Mouse (Mus musculus) liver, embryonic 16.5 days (tissue): ENCODE measurements at regions not wholly inside any gene's neighbourhood (a gene's known extent, or its start where the extent isn't known, plus 50 kb on each side); places are given as distances from the start of the nearest gene placed in this dataset.

Experiments
- ATAC-seq: fragments of 200-750 bp; cut with Nextera tagmentation; 2 replicates; pipeline ENCODE4 v1.8.0; 2017; ENCODE audit warnings: low read depth, mild to moderate bottlenecking, moderate number of reproducible peaks, moderate library complexity
- H3K27ac ChIP-seq: fragments of 300-500 bp; sonication (generic); 2 replicates; pipeline ENCODE4 v1.5.1; 2014; ENCODE audit warnings: mild to moderate bottlenecking, low read length
- H3K27me3 ChIP-seq: fragments of 300-500 bp; sonication (generic); 2 replicates; pipeline ENCODE4 v1.6.1; 2014; ENCODE audit warnings: low read depth, low read length, mixed read lengths; ENCODE audit not compliant: control insufficient read depth, insufficient read depth
- H3K36me3 ChIP-seq: fragments of 300-500 bp; sonication (generic); 2 replicates; pipeline ENCODE4 v1.6.1; 2014; ENCODE audit warnings: mild to moderate bottlenecking; ENCODE audit not compliant: control insufficient read depth, insufficient read depth
- H3K4me1 ChIP-seq: fragments of 300-500 bp; sonication (generic); 2 replicates; pipeline ENCODE4 v1.6.1; 2014; ENCODE audit warnings: low read depth, low read length, mixed read lengths; ENCODE audit not compliant: control insufficient read depth
- H3K4me2 ChIP-seq: fragments of 300-500 bp; sonication (generic); 2 replicates; pipeline ENCODE4 v1.6.1; 2014; ENCODE audit warnings: low read depth, low read length, mixed read lengths
- H3K4me3 ChIP-seq: fragments of 300-500 bp; sonication (generic); 2 replicates; pipeline ENCODE4 v1.5.1; 2014; ENCODE audit warnings: low read depth, mild to moderate bottlenecking, low read length
- H3K9ac ChIP-seq: fragments of 300-500 bp; sonication (generic); 2 replicates; pipeline ENCODE4 v1.6.1; 2014; ENCODE audit warnings: low read depth, low read length
- H3K9me3 ChIP-seq: fragments of 300-500 bp; sonication (generic); replicated peaks from 2 replicates; pipeline ENCODE4 v1.6.1; 2016; ENCODE audit warnings: low read length; ENCODE audit not compliant: control insufficient read depth
- WGBS: fragments of 180-500 bp; shearing (Covaris S2); extraction: QIAGEN DNeasy Blood & Tissue Kit; methylation state at CpG from one replicate; pipeline ENCODE4 v1.1.7; 2014; ENCODE audit not compliant: insufficient replicate concordance; 5-methylcytosine and 5-hydroxymethylcytosine counted together

DNA sequence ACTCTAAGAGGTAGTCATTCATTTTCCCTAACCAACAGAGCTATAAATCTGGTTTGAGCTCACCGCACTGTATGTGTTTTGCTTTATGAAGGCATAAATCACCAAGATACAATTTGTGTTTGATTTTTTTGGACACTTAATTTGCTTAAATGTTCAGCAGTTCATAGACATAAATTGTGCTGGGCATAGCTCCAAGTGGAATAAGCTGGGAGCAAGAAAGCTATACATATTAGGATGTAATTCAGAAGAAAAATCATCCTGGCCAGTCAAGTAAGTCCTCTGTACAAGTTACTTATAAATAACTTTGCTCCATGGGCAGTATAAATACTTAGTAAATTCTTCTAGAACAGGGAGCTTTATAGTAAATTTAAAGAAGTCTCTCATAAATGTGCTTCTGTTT lies 267.0 kb upstream of the Atp5g3 start:
- 75% methylated on average over 1 of the region's 1 CpGs for WGBS
- no peaks in the 10 kb centered on the region for H3K27me3 ChIP-seq
- H3K4me2 ChIP-seq, result no peak overlapping the region
- H3K4me1 ChIP-seq, result no peaks in the 10 kb centered on the region
- no peak for ATAC-seq
- no peaks in the 10 kb centered on the region for H3K9me3 ChIP-seq
- H3K4me3 ChIP-seq, result no peak overlapping the region
- H3K36me3 ChIP-seq, result no peaks in the 10 kb centered on the region
- no peak overlapping the region for H3K9ac ChIP-seq
- no peak overlapping the region for H3K27ac ChIP-seq

DNA sequence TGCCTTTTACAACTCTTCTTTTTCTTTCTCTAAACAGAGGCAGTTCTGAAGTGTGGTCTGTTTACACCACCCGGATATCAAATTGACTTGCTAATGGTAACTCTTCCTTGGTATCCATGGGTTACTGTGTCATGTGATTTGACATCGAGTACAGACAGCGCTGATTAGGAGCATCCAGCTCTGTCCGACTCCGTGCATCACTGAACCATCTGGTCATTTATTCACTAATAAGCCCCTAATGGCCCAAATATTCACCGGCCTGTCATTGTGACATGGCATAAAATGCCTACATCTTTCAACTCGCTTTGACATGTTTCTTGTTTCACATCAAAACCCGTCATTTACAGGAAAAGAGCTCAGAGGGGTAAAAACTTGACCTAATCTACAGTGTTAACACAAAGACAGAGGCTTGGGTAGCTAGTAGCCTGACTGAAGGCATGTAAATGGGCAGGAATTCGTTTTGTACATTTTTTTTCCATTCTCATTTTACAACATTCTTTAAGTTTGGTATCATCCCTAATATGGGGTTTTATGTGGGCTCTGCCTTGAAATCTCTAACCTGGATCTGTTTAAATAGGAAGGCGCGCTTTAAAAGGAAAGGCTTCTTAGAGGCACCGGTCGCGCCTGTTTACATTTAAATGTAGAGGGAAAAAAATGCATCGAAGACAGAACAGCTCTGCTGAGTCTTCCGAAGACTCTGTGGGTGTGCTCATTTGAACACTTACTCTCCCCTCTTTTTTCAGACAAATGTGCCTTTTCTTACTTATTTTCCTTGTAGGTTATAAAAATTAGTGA lies 257.8 kb upstream of the Atp5g3 start:
- no peak overlapping the region for H3K4me3 ChIP-seq
- 67% methylated on average over 16 of the region's 16 CpGs for WGBS
- no peak overlapping the region for H3K4me2 ChIP-seq
- no peak overlapping the region for H3K27ac ChIP-seq
- H3K4me1 ChIP-seq, result no peaks in the 10 kb centered on the region
- H3K9me3 ChIP-seq, result no peaks in the 10 kb centered on the region
- no peak for ATAC-seq
- no peaks in the 10 kb centered on the region for H3K27me3 ChIP-seq
- H3K9ac ChIP-seq, result no peak overlapping the region
- no peaks in the 10 kb centered on the region for H3K36me3 ChIP-seq

DNA sequence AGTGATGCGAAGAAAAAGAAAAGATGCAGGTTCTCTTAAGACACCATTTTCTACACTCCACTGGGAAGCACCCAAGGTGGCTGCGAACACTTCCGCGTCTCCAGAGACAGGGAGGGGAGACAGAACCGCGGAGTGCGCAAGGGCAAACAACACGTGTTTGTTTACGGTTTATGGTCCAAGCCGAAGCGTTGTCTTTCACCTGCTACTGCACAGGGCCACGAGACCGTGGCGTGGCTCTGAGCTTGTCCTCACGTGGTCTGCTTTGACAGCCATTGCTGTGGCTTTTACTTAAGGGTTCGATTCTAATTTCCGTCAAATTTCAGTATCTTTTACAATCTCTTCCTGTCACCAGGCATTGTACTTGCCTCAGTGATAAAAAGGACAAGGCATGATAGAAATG lies 257.2 kb upstream of the Atp5g3 start:
- no peaks in the 10 kb centered on the region for H3K27me3 ChIP-seq
- no peak overlapping the region for H3K27ac ChIP-seq
- ATAC-seq, result no peak
- no peak overlapping the region for H3K4me3 ChIP-seq
- H3K9me3 ChIP-seq, result no peaks in the 10 kb centered on the region
- no peak overlapping the region for H3K9ac ChIP-seq
- 72% methylated on average over 17 of the region's 17 CpGs for WGBS
- no peak overlapping the region for H3K4me2 ChIP-seq
- H3K4me1 ChIP-seq, result no peaks in the 10 kb centered on the region
- H3K36me3 ChIP-seq, result no peaks in the 10 kb centered on the region

DNA sequence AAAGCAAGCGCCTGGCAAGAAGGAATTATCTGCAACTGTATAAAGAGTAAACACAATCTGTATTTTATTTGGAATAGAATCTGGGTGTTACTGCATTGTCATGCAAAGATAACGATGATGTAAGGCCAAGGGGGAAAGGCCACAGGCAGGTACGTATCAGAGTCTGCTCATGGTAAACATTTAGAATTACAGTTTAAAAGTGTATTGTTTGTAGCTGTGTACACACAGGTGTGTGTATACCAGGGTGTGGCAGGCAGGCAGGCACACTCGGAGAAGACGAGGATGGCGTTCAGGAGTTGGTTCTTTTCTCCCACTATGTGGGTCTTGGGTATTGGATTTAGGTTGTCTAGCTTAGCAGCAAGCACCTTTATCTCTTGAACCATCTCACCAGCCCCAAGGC lies 242.9 kb upstream of the Atp5g3 start:
- no peaks in the 10 kb centered on the region for H3K9me3 ChIP-seq
- no peak overlapping the region for H3K4me2 ChIP-seq
- H3K36me3 ChIP-seq, result no peaks in the 10 kb centered on the region
- no peak overlapping the region for H3K27ac ChIP-seq
- 65% methylated on average over 6 of the region's 6 CpGs for WGBS
- H3K4me1 ChIP-seq, result no peaks in the 10 kb centered on the region
- ATAC-seq, result no peak
- no peaks in the 10 kb centered on the region for H3K27me3 ChIP-seq
- no peak overlapping the region for H3K4me3 ChIP-seq
- H3K9ac ChIP-seq, result no peak overlapping the region

DNA sequence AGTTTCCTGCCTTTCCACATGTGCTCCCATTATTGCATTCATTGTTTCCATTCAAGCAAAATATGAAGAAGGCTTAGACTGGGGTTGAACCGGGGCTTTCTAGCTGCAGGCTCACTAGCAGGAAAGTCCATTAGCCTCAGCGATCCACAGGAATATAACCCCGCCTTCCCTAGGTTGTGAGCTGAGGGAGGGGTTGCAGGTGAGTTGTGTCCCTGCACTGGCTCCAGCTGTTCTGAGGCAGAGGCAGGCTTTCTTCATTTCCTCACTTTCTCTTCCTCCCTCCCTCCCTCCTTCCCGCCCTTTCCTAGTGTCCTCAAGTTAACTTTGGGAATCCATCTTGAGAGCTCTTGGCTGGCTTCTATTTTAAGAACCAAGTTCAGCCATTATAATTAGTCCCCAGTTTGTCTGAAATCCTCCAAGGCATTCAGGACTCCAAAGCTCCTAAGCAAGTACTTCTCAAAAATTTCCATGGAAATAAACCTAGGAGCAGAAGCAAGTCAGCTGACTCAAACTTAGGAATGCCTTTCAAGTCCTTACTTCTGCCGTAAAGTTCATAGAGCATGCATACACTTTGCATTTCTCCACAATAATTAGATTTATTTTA lies 242.2 kb upstream of the Atp5g3 start:
- ATAC-seq, result no peak
- Histone ChIP-seq H3K9me3 (no peaks in the 10 kb centered on the region), H3K4me1 (no peaks in the 10 kb centered on the region), H3K4me2 (no peak overlapping the region), H3K27me3 (no peaks in the 10 kb centered on the region), H3K27ac (no peak overlapping the region), H3K4me3 (no peak overlapping the region), H3K9ac (no peak overlapping the region), H3K36me3 (no peaks in the 10 kb centered on the region)
- WGBS, result 58% methylated on average over 5 of the region's 5 CpGs

DNA sequence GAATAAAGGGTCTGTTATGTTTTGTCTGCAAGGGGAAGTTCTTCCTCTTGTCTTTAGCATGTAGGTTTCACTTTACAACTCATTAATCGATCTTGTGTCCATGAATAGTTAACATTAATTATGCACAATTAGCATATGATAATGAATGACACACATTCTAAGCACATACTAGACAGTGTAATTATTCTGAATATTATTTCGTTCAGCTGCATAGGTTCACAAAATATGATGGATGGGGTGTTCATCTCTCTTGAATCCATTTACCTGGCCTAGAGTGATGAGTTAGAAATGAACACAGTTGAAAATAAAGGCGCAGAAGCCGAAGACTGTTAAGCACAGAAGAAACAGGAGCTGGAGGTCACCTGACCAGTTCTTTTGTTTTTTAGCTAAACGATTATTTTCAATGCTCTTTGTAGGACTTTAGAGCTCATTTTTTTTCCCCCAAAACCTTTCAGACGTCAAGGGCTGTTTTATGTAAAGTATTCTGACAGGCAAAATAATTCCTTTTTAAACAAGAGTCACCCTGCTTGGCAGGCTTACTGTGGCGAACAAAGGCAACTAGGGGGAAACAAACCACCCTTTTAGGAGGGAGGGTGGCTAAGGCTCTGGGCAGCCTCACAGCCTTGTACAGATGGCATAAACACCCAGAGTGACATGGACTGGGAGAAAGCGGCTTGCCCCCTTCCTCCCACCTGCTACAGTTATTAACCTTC lies 241.6 kb upstream of the Atp5g3 start:
- H3K36me3 ChIP-seq, result no peaks in the 10 kb centered on the region
- H3K27me3 ChIP-seq, result no peaks in the 10 kb centered on the region
- H3K27ac ChIP-seq, result no peak overlapping the region
- no peaks in the 10 kb centered on the region for H3K9me3 ChIP-seq
- ATAC-seq, result no peak
- no peaks in the 10 kb centered on the region for H3K4me1 ChIP-seq
- no peak overlapping the region for H3K4me3 ChIP-seq
- no peak overlapping the region for H3K9ac ChIP-seq
- no peak overlapping the region for H3K4me2 ChIP-seq
- WGBS, result 57% methylated on average over 8 of the region's 8 CpGs

DNA sequence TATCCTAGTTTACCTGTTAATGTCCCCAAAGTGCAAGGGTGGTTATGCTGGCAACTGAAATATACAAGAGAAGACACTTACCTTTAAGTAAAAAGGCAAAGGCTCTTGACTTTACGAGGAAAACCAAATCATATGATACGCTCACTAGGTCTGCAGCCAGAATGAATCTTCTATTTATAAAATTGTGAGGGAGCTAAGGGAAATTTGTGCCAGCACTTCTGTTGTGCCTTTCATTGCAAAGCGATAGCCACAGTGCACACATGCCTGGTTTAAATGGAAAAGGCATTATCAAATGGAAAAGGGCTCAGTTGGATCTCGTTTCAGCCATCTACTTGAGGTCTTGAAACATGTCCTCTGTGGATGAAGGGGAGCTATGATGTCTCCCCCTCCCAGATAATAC lies 236.1 kb upstream of the Atp5g3 start:
- H3K4me3 ChIP-seq, result no peak overlapping the region
- H3K36me3 ChIP-seq, result no peaks in the 10 kb centered on the region
- no peak overlapping the region for H3K27ac ChIP-seq
- no peaks in the 10 kb centered on the region for H3K4me1 ChIP-seq
- no peaks in the 10 kb centered on the region for H3K9me3 ChIP-seq
- WGBS, result 63% methylated on average over 4 of the region's 4 CpGs
- no peak for ATAC-seq
- H3K4me2 ChIP-seq, result no peak overlapping the region
- no peaks in the 10 kb centered on the region for H3K27me3 ChIP-seq
- H3K9ac ChIP-seq, result no peak overlapping the region

DNA sequence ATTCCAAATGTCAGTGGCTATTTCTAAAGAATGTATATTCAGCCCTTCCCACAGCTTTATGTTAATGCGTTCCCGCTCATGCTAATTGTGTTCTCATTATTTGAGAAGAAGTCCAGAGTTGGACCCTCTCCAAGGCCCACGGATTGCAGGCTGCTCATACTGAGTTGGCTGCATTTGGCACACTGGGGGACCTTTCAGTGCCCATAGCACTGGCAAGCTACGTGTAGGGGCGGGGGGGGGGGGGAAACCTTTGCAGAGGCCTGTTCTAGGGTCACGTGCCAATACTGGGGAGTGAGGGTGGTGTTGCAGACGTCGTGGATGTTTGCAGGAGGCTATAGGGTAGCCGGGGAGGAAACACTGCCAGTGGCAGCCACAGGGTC lies 225.5 kb upstream of the Atp5g3 start:
- H3K4me3 ChIP-seq, result no peak overlapping the region
- WGBS, result 22% methylated on average over 9 of the region's 9 CpGs
- no peaks in the 10 kb centered on the region for H3K4me1 ChIP-seq
- no peak overlapping the region for H3K27ac ChIP-seq
- no peaks in the 10 kb centered on the region for H3K9me3 ChIP-seq
- H3K36me3 ChIP-seq, result no peaks in the 10 kb centered on the region
- no peak overlapping the region for H3K9ac ChIP-seq
- H3K4me2 ChIP-seq, result no peak overlapping the region
- ATAC-seq, result no peak
- H3K27me3 ChIP-seq, result no peaks in the 10 kb centered on the region

DNA sequence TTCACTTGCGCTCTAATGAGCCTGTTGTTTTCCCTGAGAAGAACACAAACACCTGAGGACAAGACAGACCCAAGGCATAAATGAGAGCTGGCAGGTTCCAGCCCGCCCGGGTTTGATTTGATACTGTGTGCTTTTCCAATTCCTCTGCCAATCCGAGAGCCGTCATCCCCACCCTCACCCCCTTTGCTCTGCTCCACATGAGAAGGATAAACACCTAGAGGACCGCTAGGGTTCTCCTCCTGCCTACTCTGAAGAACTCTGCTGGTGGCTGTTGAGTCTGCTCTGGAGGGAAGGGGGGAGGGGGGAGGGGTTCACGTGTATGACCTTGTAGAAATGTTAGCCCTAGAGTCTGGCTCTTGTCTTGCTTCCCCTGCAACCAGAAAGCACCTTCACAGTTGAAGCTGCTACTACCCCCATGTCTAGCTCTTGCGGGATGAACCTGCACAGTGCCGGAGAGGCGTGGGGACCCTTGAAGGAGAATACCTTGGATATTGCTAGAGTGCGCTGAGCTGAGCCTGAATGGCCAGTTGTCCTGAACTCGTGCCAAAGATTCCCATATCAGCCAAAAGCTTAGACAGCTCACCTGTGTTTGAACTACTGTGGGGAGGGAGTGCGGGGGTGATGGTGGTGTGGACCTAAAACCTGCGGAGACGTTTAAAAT lies 225.0 kb upstream of the Atp5g3 start:
- no peaks in the 10 kb centered on the region for H3K9me3 ChIP-seq
- H3K27me3 ChIP-seq, result no peaks in the 10 kb centered on the region
- H3K36me3 ChIP-seq, result no peaks in the 10 kb centered on the region
- ATAC-seq, result no peak
- H3K4me1 ChIP-seq, result no peaks in the 10 kb centered on the region
- H3K9ac ChIP-seq, result no peak overlapping the region
- no peak overlapping the region for H3K27ac ChIP-seq
- 46% methylated on average over 15 of the region's 15 CpGs for WGBS
- no peak overlapping the region for H3K4me3 ChIP-seq
- H3K4me2 ChIP-seq, result no peak overlapping the region
